Mouse (Mus musculus): ENCODE results near the gene Pik3r4.
"Not testable (repeated sequence)": the region's sequence is repeated elsewhere in the genome, so short reads cannot be mapped to it uniquely, and the experiment has no call there.

Pik3r4 gene

DNA sequence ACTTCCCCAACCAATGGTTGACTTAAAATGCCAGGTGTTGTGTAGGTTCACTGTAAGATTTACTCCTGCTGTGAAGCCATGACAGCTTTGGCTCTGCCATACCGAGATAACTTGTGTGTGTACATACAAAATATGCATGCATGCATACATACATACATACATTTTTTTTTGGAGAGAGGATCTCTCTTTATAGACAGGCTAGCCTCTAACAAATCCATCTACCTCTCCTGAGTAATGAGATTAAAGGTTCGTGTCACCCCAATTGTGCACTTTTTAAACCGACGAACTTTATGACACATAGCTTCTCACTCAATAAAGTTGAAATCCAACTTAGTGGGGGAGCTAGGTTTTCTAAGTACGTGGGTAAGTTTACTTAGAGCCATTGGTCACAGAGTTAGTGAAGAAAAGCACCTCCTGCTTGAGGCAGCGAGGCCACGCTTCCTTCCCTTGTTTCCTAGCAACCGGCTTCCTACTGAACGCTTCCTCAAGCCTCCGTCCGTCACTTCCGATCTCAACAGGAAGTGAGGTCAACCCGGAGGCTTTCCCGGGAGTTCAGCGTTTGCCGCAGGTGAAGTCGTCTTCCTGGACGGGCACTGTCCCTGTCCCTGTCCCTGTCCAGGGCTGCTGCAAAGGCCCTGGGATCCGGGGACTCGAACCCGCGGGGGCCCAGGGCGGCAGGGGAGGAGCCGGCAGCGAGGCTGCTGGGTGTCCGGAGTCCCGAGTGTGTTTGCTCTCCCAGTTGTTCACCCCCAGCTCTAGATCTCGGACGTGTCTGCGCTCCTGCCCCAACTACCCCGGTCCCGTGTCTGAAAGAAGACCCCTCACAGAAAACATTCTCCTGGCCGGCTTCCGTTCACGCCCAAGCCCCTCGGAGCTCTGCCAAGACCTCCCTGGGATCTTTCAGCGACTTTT lies at the start of gene Pik3r4:
TSS of gene Pik3r4 (plus strand) at position 519 of the 912 bp plus-strand sequence.
- peak; percentile 94 for DNase-seq

DNA sequence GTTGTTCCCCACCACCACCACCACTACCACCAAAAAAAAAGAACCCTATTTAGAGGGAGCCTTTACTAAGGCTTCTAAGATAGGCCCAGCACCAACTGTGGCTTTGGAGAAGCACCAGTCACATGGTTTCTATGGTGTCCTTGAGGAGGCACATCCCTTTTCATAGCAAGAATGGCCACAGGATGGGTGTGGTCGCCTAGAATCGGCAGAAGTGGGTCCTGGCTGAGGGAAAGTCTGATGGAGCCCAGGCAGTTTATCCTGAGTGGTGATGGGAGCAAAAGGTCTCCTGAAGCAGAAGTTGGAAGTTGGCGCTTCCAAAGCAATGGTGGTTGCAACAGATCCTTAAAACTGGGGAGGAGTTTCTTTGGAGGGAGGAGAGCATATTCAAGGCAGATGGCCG lies 43.9 kb upstream of the Pik3r4 start:
- DNase-seq: no peak

DNA sequence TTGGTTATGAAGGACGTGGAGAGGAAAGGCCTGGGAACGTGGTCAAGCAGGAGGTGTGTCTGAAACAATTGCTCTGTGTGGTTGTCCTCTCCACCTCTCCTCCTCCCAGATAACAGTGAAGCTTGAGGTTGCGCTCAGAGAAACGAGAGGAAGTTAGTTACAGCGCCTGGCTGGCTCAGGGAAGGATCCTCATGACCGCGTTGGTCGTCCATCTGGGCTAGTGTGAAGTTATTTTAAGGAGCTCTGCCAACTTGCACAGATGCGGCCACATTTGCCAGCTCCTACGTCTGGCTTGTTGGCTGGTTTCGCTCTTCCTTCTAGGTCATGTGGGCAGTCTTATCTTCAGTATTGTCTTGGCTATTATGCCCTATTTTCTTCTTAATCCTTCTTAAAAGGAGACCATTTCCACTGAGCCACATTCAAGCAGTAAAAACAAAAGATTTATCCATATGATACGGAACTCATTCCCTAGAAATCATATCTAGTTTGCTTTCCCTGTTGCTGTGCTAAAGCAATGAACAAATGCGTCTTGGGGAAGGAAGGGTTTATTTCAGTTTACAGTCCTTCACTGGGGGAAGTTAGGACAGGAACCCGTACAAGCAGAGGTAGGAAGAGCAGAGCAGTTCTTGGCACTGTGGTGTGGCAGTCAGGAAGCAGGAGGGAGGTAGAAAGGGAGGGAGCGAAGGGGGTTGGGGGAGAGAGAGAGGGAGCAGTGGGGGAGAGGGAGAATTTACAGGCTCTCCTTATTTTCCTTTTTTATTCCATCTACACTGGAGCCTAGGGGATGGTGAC lies 30.6 kb upstream of the Pik3r4 start:
- DNase-seq: peak; percentile 82

DNA sequence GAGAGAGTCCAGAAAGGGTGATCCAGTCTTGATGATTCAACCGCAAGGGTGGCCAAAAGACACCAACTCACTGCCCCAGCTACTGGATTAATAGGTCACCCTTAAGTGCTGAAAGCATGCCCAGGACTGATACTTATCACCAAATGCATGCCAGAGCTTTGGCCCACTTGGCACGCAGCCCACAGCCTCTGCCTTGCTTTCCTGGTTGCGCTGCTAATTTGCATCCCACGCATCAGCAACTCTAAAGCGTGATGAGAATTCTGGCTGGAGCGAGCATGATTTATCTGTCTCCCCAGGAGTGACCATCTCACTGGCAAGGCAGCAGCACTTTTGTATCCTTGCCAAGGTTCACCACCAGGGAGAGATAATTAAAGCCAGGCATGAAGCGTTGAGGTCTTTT lies 29.9 kb upstream of the Pik3r4 start:
- peak; percentile 11 for DNase-seq

DNA sequence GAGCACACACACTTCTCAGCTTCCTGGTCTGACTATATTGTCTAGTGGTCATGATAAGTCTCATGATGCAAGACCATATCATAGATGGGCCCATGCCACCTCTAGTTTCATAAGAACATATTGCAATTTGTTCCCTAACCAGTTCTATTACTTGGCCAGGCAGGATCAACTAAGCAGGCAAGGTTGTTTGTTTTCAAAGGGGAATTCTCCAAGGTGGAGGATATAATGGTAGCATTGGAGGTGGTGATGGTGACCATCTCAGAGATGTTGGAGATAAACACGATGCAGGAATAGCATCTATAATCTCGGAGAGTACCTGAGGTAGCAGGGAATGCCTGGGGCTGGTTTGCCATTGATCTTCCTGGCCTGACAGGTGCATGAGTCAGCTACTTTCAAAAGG lies 26.8 kb upstream of the Pik3r4 start:
- DNase-seq: no peak

DNA sequence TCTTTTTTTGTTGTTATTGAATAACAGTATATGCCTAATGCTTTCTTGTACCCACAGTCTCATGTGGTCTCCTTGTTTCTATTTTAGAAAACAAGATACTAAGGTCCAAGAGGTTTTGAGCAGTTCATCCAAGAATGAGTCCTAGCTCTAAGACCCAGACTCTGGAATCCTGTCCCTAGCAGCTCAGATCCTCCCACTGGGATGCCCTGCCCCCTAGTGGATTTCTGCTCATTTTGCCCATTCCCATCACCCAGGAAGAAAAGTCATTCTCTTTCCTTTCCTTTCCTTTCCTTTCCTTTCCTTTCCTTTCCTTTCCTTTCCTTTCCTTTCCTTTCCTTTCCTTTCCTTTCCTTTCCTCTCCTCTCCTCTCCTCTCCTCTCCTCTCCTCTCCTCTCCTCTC lies 25.5 kb upstream of the Pik3r4 start:
- peak; percentile 75 for DNase-seq

DNA sequence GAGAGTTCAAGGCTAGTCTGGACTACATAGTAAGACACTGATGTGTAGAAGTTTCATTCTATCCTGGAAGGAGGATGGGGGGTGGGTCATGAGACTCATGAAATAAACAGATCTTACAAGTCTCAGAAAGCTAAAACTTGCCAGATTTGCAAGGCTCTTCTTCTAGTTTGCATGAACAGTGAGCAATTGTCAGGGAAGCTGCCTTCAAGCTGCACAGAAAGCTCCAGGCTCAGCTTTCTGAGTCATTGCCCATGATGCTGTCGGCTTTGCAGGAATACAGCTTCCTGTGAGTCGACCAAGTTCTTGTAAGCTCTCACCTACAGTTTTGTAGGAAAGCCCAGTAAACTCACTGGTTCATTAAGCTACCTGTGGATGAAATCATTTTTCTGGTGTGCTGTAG lies 8.8 kb upstream of the Pik3r4 start:
- DNase-seq: peak; percentile 63

DNA sequence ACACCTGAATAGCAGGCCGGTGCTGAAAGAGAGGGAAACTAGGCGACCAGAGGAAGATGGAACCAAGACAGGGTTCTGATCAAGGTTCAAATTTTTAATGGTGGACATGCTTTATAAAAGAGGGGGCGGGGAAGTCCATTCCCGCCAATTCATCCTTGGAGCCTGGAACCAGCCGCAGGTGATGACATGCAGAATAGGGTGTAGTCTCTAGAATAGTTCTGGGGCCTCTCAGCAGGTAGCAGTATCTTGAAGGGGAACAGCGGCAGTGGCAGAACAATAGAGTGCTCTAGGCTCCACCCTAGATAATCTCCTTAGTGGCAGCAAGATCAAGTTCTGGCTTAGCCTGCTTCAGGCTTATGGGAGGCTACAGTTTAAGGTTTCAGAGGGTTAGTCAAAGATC lies 1.4 kb upstream of the Pik3r4 start:
- DNase-seq: not testable (repeated sequence)

DNA sequence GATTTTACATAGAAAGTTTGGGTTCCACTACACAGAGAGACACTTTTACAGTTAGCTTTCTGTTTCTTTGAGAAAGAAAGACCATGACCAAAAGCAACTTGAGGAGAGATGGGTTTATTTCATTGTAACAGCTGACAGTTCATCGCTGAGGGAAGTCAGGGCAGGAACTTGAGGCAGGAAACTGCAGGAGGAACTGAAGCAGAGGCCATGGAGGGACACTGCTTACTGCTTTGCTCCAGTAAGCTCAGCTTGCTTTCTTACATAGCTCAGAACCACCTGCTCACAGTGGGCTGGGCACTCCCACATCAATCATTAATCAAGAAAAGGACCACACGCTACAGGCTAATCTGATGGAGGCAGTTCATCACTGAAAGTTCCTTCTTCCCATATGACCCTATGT lies 13.4 kb downstream of the Pik3r4 start:
- DNase-seq: no peak

DNA sequence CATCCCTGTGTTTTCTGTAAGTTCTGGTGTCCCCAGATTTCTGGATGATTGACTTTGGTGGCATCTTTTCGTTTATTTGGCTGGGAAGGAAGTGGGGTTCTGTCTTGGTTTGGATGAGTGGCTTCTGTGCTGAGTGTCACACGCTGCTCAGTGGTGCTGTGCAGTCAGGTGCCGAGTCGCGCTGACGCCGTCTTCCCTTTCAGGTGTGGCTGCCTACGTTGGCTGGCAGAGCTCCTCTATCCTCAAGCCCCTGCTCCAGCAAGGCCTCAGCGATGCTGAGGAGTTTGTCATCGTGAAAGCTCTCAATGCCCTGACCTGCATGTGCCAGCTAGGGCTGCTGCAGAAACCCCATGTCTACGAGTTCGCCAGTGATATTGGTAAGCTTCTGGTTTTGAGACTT lies 15.4 kb downstream of the Pik3r4 start:
- DNase-seq: no peak

DNA sequence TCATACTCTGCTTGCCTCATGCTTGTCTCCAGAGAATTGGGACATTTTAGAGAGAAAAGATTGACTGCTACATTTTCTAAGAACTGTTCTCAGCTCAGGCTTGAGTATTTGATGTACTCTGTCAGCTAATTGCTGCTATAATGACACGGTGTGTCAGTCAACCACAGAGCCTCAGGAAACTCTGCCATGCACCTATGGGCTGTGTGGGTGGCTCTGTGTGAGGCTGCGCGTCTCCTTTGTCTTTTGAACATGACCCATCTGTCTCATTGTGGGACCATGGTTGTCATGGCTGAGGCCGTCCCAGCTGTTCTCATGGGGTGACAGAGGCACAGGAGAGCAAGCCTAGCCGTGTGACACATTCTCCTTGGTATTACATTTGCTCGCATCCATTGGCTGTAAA lies 17.1 kb downstream of the Pik3r4 start:
- DNase-seq: no peak

DNA sequence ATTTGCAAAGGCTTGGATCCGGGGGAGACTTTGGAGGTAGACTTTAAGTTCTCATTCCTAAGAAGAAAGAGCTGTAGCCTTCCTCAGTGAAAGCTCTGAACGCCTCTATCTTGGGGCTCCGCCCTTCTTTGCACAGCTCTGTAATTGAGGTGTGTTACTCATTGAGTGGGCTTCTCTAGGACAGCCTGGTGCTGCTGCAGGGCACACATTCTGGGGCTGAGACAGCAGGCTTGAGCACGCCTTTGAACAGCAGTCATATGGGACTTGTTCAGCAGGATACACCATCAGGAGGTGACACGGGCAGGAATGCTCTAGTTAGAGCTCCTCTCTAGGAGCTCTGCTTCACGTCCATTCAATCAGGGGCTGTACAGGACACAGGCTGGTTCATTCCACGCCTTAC lies 22.5 kb downstream of the Pik3r4 start:
- no peak for DNase-seq

DNA sequence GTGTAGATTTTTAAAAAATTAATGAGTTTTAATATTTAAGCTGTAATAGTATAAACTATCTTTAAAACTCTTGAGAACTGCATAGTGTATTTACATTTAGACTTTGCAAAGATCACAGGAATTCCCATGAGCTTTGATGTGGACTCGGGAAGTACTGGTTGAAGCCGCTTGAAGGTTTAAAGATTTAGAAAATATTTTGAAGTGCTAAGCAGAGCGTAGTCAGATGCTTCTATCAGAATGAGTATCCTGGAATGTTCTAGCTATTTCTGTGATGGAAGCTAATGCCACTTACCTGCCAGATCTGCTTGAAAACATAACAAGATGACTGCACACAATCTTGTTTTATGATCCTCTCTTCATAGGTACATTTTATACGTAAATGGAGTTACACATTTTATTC lies 28.1 kb downstream of the Pik3r4 start:
- DNase-seq: no peak

DNA sequence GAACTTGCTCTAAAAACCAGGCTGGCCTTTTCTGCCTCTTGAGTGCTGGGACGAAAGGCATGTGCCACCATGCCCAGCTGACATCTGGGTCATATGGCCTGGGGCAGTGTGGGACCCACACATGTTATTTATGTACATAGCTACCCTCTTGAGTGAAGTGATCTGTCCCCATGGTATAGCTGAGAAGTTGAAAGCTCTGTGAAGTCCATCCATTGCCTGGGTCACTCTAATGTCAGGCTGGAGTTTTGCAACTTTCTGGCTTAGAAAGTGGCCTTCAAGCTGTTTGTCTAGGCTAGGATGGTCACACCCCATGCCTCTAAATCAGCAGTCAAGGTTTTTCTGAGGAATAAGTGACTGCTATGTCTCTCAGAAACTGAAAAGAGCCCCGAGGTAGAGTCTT lies 29.3 kb downstream of the Pik3r4 start:
- DNase-seq: no peak

DNA sequence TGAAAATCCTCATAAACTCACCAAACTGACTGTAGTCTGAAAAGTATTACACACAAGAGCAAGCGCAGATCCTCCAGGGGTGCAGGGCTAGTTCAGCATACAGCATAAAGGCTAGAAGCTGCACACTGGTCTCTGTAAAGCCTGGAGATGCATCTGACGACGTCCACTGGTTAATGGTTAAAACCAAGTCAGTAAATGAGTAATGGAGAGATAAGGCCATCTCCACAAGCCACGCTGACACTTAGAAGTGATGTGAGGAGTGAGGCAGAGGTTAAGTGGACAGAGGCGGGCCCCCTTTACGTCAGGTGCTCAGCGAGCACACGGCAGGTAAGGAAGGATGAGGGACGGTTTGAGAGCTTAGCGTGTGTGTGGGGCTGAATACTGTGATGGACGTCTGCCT lies 33.2 kb downstream of the Pik3r4 start:
- DNase-seq: no peak

DNA sequence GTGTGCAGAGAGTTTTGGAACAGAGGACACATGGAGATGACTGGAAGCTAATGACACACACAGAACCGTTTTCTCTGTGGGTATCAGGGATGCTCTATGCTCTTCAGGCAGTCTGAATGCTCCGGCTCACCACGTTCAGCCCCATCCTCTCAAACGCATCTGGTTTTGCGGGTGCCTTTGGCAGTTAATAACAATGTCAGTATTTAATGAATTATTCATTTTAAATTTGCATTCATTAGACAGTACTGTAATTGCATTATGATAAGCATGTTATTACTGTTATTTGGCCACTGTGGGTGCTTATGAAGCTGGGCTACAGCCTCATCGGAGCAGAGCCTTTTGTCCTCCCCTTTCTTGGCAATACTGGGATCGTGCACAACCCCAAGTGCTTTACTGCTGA lies 38.6 kb downstream of the Pik3r4 start:
- DNase-seq: no peak

DNA sequence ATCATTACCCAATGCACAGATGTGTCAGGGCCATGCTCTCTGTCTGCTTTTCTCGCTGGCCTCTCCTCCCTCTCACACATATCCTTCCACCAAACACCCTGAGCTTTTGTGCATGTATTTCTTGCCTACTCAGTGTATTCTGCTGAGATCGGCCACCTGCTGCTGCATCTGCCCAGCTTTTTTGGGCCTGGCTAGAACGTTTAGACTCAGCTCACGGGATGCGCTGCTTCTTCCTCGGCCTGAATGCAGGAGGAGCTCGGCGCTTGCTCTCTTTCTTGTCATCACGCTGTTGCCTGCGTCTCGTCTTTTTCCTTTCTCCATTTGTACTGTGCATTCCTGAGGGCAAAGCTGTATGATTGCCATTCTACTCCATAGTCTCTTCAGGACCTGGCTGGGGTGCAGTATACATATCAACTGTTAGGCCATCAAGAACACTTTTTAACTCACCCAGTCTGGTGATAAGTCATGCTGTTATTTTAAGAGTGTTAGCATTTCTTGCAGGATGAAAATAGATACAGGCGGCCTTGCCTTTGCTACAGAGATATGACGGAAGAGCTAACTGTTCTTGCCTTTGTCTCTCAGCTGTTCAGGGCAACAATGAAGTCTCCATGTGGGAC lies 41.9 kb downstream of the Pik3r4 start:
- peak; percentile 70 for DNase-seq

DNA sequence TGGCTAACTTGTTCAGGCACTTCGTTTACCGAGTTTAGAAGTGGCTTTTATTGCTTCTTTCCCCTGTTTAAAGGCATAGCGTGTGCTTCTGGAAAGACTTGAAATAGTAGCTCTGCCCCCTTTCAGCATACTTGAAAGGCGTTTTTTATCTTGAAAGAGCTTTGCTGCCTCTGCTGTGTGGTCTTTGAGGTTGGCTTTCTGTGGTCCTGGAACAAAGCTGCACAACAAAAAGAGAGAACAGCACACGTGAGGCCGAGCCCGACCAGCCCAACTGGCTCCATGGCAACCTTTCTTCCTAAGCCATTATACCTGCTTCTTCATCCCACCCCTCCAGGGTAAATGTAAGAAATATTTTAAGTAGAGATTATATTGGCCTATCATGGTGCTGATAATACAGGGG lies 46.7 kb downstream of the Pik3r4 start:
- no peak for DNase-seq

DNA sequence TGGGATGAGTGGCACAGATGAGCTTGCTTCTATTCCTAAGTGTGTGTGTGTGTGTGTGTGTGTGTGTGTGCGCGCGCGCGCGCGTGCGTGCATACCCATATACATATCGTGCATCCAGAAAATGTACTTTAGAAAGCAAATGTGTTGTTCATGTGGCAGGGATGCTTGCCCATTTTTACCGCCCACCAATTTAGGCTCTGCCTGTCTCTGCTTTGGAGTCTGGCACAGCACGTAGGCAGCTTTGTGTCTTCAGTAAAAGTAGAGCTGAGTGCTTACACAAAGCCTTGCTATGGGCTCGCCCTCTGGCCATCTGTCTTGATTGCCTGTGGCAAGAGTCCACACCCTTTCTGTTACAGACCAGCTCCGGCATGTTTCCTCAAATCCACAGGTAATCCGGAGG lies 49.7 kb downstream of the Pik3r4 start:
- DNase-seq: peak; percentile 86

DNA sequence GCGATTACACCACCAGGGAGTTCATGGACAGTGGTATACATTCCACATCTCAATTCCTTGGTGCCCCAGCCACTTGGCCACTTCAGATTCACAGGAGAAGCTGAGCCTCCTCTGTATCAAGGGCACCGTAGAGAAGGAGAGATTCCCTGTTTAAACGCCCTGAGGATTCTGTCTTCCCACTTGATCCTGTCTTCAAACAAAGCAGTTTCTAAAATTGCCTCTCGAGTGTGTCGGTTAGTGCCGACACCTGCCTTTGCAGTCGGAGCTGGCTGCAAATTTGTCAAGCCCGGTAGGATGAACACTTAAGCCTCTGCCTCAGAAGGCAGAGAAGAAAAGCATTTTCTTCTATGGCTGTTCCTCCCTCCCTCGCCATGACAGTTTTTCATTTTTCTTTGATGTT lies 50.3 kb downstream of the Pik3r4 start:
- DNase-seq: peak; percentile 62

DNA sequence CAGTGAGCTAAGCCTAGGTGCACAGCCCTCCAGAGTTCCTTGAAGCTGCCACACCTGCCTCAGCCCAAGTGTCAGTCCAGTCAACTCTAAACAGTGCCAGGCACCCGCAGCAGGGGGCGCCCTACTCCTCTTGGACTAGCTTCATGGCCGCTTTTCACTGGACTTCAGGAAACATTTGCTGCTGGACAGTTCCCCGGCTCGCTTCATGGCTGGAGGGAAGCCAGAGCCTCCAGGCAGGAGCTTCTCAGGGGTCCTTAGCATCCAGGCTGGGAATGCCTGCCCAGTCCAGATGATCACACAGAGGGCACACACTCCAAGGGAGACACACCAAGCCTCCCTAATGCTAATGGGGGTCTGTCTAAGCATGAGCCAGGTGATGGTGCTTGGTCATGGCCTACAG lies 51.1 kb downstream of the Pik3r4 start:
- DNase-seq: peak; percentile 35

DNA sequence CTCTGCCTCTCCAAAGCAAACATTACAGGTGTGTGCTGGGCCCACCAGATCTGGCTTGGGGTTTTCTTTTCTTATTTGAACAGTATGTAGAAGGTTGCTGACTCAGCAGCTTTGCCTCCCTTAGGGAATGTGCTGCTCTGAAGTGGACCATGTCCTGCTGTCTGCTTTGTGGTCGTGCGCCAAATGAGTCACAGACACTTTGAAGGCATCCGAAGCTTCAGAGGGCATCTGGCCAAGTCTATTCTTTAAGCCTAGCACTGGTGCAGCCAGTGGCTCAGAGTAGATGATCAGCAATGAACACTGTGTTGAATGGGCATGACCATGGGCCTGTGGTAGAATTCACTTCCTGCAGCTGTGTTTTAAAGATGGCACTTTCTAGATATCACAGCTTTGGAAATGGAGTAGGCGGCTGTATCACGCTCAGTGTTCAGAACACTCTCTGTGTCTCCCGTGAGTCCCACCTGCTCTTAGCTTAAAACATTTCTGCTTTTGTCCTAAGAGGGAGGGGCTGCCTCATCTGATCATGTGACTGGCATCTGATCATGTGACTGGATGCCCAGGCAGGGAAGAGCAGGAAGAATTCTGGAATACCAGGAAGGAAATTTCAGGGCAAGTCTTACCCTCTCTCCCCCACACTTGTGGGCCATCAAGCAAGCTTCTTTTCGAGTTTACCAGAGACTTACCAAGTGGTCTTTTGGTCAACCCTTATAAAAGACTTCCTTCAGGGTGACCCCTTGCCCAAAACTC lies 54.2 kb downstream of the Pik3r4 start:
- no peak for DNase-seq

Measured in right cerebral cortex, adult 18-20 months (tissue).